Mouse (Mus musculus): ENCODE results near the gene Mrs2.

The Mrs2 gene

DNA sequence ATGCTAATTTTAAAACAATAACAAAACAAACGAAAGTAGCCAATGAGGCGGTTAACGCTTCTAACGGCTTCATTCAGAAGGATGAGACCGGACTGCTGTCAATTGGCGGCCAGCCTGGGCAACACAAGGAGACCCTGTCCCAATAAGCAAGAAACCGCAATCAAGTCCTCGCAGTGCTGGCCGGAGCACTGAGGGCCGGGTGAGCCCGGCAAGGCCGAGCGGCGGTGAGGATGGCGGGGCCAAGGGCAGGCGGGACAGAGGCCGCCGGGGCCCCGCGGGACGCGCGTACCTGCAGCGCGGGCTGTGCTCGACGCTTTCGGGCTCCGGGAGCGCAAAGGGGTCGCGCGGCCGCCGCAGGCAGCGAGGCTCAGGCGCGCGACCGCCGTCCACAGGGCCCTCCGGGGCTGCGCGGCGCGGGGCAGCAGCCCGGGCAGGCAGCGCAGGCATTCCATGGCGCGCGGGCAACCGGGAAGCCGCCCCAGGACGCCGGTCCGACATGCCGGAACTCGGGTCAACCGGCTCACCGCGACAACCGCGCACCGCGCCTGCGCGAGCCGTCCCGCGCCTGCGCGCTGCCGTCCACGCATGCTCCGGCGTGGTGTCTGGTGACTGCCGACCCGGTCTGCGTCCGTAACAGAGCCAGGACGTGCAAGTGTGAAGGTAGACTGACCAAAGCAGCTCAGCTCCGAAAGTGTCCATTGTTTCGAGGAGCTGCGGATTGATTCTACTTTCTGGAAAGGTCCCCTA is at the start of gene Mrs2:
Gene Mrs2 (minus strand): TSS at position 587 of the 747 bp plus-strand sequence.
- DNase-seq (ENCODE audit: low spot score in 2 of 2): peak; percentile 80

- DNase-seq (ENCODE audit: low spot score in 2 of 2): no peak
Observed at GRCm38 (mm10) chr13:25069765-25070164, 49.6 kb upstream of the Mrs2 start.

- no peak for DNase-seq (ENCODE audit: low spot score in 2 of 2)
Observed at GRCm38 (mm10) chr13:25067183-25067582, 47.0 kb upstream of the Mrs2 start.

DNA sequence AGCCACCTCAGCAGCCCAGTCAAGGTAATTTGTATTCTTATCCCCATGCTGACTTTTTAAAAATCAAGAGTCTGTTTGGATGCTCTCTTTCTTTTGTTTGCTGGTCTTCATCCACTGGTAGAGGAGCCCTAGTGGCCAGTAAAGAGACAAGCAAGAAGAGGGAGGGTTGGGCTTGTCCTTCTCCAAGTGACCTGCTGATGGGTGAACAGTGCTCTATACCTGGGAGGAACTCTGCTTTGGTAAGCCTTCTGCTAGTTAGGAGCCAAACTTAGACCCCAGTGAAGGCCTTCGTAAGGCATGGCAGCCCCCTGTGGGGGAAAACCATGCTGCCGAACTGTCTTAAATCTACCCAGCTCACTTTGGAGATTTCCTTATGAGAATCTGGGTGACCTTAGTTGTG is 46.5 kb upstream of the Mrs2 start:
- no peak for DNase-seq (ENCODE audit: low spot score in 2 of 2)

DNA sequence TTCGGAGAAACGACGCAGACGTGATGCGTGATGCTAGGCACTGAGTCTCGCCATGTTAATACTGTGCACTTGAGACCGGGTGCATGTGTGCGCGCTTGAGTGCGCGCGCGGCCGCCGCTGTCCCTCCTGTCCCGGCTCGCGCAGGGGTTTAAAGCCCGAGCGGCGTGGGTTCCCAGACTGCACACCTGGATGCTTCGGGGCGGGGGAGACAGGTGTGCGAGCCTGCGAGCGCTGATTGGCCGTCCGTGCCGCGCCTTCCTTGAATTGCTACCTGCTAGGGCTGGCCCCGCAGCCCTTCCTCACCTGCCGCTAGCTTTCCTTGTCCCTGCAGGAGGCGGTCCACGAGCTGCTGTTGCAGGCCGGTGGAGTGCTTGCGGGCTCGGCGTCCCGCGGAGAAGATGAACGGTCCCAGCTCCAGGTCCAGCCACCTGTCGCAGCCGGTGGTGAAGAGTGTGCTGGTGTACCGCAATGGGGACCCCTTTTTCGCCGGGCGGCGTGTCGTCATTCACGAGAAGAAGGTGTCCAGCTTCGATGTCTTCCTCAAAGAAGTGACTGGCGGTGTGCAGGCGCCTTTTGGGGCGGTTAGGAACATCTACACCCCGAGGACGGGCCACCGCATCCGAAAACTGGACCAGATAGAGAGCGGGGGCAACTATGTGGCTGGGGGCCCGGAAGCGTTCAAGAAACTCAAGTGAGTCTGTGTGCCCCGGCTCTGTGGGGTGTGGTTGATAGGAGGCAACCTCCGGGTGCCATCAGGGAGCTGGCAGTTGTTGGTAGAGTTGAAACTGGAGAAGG is 35.9 kb upstream of the Mrs2 start, which contains the start of gene Dcdc2a:
Gene Dcdc2a (plus strand): TSS at position 132 of the 795 bp plus-strand sequence.
- peak in 1 of 2 experiments; percentile 7 for DNase-seq (ENCODE audit: low spot score in 2 of 2)

DNA sequence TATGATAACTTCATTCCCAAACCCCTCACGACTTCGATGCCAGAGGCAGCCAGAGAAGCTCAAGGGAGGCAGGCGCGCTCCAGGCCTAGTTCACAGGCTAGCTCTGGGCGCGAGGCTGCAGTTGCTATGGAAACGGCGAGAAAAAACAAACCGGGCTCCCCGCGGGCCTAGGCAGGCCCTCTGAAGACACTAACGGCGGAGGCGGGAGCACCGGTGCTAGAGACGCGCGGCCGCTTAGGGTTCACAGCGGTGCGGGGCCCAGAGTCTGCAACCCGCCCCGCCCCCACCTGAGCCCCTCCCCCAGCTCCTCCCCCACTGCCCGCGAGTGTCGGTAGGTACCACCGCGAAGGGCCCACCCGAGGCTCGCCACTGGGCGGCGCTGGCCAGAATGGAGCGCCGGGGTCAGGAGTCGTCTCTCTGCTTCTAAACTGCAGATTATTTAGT is 35.0 kb upstream of the Mrs2 start:
- DNase-seq (ENCODE audit: low spot score in 2 of 2): peak; percentile 63 to 68

DNA sequence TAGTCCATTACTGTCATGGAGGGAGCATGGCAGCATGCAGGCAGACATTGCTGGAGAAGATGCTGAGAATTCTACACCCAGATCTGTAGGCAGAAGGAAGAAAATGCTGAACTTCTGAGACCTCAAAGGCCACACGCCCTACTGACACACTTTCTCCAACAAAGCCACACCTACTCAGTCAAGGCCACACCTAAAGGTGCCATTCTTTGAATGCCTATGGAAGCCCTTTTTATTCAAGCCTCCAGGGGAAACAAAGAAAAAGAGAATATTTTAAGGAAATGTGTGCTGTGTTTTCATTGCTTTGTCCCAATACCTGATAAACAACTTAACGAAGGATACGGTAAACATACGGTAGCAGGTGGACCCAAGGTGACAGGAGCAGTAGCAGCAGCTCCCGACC is 32.5 kb upstream of the Mrs2 start:
- no peak for DNase-seq (ENCODE audit: low spot score in 2 of 2)

DNA sequence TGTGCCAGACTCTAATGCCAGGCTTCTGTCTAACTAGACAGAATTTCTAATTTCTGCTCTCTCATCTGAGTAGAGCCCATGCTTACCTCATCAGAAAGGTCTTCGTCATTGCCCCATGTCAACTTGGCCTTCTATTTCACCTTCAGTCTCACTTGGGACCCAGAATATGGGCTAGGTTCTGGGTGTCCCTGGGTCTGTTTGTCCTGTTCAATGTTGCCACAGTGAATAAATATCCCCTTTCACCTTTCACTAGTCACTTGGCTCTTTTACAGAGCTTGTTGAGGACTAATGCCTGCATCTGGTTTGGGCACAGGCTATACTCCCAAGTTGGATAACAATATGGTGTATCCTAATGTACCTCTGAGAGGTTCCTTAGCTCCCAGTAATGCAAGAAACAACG is 19.3 kb upstream of the Mrs2 start:
- no peak for DNase-seq (ENCODE audit: low spot score in 2 of 2)

DNA sequence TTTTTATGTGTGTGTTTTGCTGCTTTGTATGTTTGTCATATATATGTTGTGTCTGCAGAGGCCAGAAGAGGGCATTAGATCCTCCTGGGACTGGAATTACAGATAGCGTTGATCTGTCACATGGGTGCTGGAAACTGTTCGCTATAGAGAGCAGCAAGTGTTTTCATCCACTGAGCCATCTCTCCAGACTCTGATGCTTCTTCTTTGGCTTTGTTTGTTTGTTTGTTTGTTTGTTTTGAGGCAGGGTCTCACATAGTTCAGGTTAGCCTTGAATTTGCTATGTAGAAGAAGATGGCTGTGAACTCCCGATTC is 6.9 kb upstream of the Mrs2 start:
- DNase-seq (ENCODE audit: low spot score in 2 of 2): no peak

GRCm38 (mm10) chr13:25026409-25027113 is 6.4 kb upstream of the Mrs2 start:
- DNase-seq (ENCODE audit: low spot score in 2 of 2): no peak

DNA sequence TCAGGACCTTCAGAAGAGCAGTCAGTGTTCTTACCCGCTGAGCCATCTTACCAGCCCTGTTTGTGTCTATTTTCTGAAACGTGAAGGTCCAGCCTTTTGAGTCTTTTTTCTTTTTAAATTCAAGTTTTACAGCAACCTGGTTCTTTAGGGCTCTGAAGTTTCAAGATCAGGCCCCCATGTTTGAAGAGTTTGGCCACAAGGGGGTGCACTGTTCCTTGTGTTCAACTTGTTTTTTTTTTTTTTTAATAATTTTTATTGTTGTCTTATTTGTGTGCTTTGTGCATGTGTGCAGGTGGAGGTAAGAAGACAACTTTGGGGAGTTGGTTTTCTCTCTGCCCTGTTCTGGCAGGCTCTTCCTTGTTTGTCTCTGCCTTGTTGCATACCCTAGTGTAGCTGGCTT is 4.5 kb upstream of the Mrs2 start:
- no peak for DNase-seq (ENCODE audit: low spot score in 2 of 2)

- no peak for DNase-seq (ENCODE audit: low spot score in 2 of 2)
Observed at GRCm38 (mm10) chr13:25023129-25023528, 3.0 kb upstream of the Mrs2 start.

DNA sequence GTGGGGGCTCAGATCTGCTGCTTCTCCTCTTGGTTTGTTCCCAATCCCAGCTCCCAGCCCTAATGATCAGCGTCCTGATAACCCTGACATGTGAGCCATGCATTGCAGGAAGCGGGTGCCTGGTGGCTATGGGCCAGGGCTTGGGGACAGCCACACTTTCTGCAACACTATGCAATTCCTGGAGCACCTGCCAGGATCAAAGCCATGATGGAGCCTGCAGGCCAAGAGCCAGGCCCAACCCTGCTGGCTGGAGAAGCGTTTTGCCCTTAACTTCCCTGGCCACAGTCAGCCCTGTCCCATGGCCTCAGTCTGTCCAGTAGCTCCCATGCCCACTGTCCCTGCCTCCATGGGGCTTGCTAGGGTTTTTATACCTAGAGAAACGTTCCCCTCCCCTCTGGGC is 2.2 kb upstream of the Mrs2 start:
- DNase-seq (ENCODE audit: low spot score in 2 of 2): no peak

GRCm38 (mm10) chr13:25020540-25020892 is 337 bp upstream of the Mrs2 start:
- no peak for DNase-seq (ENCODE audit: low spot score in 2 of 2)

- DNase-seq (ENCODE audit: low spot score in 2 of 2): no peak
Observed at GRCm38 (mm10) chr13:25018316-25018715, 1.9 kb downstream of the Mrs2 start.

GRCm38 (mm10) chr13:25007115-25007514 is 13.1 kb downstream of the Mrs2 start:
- DNase-seq (ENCODE audit: low spot score in 2 of 2): no peak

GRCm38 (mm10) chr13:25002965-25003364 is 17.2 kb downstream of the Mrs2 start:
- no peak for DNase-seq (ENCODE audit: low spot score in 2 of 2)

DNA sequence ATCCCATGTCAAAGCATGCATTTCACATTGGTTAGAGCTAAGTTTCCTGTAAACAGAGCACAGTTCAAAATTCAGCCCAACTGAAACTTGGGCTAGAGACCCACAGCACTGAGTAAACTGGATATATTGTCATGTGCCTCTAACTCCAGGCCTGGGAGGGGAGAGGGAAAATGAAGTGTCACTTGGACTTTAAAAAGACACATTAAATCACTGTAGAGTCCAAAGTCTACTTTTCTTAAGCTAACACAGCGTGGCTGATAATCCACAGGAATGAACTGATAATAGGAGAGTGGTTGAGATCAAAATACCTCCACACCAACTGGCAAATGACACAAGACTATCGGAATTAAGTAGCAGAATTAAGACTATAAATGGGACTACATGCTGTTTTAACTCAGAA is 20.6 kb downstream of the Mrs2 start:
- DNase-seq (ENCODE audit: low spot score in 2 of 2): no peak

DNA sequence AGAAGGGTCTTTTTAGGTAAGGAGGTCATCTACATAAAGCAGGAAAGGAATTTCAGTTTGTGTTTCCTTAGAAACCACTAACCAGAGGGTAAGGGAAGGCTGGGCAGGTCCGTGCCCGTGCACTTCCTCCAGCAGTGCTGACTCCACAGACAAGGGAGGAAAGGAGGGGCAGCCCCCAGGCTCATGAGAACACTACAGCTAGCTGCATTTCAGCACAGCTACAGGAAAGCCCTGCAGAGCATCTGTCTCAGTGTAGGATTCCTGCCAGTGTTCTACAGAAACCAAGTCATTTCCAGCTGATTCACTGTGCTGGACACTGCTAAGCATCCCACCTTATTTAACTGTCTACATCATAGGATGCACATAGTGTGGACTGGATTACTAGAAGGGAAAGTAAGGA is 27.0 kb downstream of the Mrs2 start:
- DNase-seq (ENCODE audit: low spot score in 2 of 2): no peak

GRCm38 (mm10) chr13:24989006-24989405 is 31.2 kb downstream of the Mrs2 start:
- no peak for DNase-seq (ENCODE audit: low spot score in 2 of 2)

DNA sequence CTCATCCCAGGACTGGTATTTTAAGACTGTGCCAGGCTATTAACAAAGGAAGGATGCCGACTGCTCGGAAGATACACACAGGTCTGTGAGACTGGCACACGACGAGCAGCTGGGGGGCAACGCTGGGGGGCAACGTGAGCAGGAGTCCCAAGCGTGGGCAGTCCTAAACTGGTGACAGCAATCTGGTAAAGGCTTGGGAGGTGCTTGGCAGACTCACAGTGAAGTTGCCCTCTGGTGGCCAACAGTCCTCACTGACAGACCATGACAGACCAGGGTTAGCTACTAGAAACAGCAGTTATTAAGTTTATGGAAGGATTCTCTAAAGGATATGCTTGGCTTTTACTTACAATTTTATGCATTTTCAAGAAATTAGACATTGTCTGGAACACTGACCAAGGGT is 31.8 kb downstream of the Mrs2 start:
- peak; percentile 25 to 39 for DNase-seq (ENCODE audit: low spot score in 2 of 2)

DNA sequence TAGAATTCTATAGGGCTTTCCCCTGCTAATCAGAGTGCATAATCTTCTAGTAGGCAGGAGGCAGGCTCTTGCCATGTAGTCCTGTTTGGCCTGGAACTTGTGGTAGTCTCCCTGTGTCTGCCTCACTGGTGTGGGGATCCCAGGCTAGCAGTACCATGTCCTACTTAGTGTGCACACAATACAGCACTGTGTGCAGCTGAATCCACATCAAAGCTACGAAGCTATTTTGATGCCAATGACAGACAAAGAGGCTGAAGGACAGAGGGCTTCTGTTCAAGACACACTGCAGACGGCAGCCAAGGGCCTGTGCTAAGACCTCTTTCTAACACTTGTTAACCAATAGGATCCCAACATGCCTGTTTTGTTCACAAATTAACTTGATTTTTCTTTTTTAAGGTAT is 34.7 kb downstream of the Mrs2 start:
- peak in 1 of 2 experiments; percentile 32 for DNase-seq (ENCODE audit: low spot score in 2 of 2)

GRCm38 (mm10) chr13:24981031-24981430 is 39.1 kb downstream of the Mrs2 start:
- no peak for DNase-seq (ENCODE audit: low spot score in 2 of 2)
